Mouse (Mus musculus) layer of hippocampus, adult 11-12 months (tissue): ENCODE measurements around the gene Grk2.
A peak's percentile ranks its signal among the peaks of the same experiment; 100 is the strongest.
"Not testable (repeated sequence)": the region's sequence is repeated elsewhere in the genome, so short reads cannot be mapped to it uniquely, and the experiment has no call there.

Source experiments
- DNase-seq: peaks from one replicate; pipeline ENCODE4 v3.0.0; 2022; ENCODE audit warnings: low spot score

The Grk2 gene

GRCm38 (mm10) chr19:4268566-4269361, 37.3 kb downstream of the Grk2 start, which contains the start of gene Ssh3:
Gene Ssh3, minus strand, starts transcription at chr19:4269180.
- peak; percentile 73 for DNase-seq

DNA sequence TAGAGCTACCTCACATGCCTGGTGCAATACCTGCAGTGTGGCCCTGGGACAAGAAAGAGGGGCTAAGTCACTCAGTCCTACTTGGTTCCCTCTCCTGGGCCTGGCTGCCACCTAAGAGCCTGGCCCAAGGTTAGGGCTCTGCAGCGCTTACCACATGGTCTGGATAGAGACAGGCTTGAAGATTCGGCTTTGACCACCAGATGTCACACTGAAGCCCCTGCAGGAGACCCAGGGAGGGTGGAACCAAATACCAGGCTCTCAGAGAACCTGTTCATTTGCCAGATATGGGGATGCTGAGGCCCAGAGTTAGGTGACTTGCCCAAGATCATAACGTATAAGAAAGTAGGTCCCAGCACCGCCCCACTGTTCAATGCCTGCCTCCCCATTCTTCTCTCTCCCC, 40.1 kb downstream of the Grk2 start:
- DNase-seq = no peak

GRCm38 (mm10) chr19:4264171-4264780, 41.7 kb downstream of the Grk2 start:
- no peak for DNase-seq

GRCm38 (mm10) chr19:4263702-4264101, 42.3 kb downstream of the Grk2 start:
- no peak for DNase-seq

- DNase-seq = no peak
Observed at GRCm38 (mm10) chr19:4262756-4263155, 43.3 kb downstream of the Grk2 start.

- DNase-seq = no peak
Observed at GRCm38 (mm10) chr19:4261038-4261698, 44.9 kb downstream of the Grk2 start.

GRCm38 (mm10) chr19:4257897-4258252, 48.1 kb downstream of the Grk2 start:
- DNase-seq = no peak

GRCm38 (mm10) chr19:4257216-4257896, 48.7 kb downstream of the Grk2 start:
- DNase-seq = peak; percentile 96

- DNase-seq = no peak
Observed at GRCm38 (mm10) chr19:4255583-4256162, 50.3 kb downstream of the Grk2 start.

DNA sequence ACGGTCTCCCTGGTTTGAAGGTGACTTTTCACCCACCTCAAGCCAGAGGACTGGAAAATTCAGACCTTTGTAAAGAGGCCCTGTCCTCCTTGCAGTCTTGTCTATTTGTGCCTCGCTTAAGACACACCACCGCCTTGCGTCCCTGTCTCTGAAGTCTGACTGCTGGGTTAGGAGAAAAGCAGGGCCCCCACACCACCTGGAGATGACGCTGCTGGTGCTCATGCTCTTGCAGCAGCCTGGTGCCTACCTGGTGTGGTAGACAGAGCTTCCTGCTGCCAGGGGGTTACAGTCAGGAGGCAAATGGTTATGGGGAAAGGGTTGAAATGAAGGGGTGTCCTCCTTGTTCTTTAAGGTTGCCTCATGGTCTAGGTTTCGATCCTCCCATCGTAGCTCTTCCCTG, 51.8 kb downstream of the Grk2 start:
- no peak for DNase-seq

DNA sequence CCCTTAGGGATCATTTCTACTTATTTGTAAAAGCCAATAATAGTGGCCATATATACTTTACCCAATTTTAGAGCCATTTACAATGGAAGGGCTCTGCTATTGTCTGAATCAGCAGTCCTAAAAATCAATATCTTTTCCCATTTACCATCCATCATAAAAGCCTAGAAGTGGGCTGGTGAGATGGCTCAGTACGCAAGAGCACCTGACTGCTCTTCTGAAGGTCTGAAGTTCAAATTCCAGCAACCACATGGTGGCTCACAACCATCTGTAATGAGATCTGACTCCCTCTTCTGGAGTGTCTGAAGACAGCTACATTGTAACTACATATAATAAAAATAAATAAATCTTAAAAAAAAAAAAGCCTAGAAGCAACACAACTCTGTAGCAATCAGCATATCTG, 57.3 kb downstream of the Grk2 start:
- not testable (repeated sequence) for DNase-seq

- DNase-seq = no peak
Observed at GRCm38 (mm10) chr19:4247010-4247409, 59.0 kb downstream of the Grk2 start.

GRCm38 (mm10) chr19:4244775-4245174, 61.2 kb downstream of the Grk2 start:
- no peak for DNase-seq

DNA sequence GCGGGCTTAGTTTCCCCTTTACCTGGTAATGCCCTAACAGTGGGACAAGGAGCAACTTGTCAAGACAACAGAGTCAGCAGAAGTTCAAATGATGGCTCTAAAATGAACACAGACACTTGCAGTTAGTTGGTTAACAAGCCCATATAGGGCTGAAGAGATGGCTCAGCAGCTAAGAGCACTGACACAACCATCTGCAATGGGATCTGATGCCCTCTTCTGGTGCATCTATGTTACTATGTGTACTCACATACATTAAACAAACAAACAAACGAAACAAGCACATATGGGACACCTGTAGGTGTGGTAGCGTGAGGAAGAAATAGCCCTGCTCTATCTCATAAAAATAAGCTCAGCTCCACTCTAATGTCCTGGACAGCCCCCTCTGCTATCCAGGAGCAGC, 63.6 kb downstream of the Grk2 start:
- no peak for DNase-seq

DNA sequence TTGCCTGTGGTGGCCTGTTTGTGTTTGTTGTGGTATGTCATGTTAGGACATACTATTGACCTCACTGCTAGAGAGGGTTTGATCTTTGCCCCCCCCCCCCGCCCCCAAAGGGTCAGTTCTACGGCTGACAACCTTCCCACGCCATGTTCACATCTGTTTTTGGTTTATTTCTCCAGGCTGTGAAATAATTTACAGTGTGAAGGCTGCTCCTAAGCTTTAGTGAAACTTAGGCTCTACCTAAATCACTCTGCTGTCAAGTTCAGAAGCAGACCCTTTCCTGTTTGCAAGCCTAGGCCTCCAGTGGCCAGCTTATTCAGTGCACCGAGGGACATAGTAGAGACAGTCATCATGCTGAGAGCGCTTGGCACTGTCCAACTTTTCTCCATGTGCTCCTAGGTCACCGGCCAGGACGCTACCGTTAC, 65.8 kb downstream of the Grk2 start:
- DNase-seq = no peak
